Mouse (Mus musculus): Measurements from ENCODE around the gene Eif2ak3. TPM values are rescaled to one million over a fixed set of nuclear protein-coding genes. Genes with fewer than 3 reads are reported as not detected.
A peak's percentile ranks its signal among the peaks of the same experiment; 100 is the strongest.

Eif2ak3 gene
- polyA plus RNA-seq, 1 experiment from 2014 or later: 9.4 TPM

DNA sequence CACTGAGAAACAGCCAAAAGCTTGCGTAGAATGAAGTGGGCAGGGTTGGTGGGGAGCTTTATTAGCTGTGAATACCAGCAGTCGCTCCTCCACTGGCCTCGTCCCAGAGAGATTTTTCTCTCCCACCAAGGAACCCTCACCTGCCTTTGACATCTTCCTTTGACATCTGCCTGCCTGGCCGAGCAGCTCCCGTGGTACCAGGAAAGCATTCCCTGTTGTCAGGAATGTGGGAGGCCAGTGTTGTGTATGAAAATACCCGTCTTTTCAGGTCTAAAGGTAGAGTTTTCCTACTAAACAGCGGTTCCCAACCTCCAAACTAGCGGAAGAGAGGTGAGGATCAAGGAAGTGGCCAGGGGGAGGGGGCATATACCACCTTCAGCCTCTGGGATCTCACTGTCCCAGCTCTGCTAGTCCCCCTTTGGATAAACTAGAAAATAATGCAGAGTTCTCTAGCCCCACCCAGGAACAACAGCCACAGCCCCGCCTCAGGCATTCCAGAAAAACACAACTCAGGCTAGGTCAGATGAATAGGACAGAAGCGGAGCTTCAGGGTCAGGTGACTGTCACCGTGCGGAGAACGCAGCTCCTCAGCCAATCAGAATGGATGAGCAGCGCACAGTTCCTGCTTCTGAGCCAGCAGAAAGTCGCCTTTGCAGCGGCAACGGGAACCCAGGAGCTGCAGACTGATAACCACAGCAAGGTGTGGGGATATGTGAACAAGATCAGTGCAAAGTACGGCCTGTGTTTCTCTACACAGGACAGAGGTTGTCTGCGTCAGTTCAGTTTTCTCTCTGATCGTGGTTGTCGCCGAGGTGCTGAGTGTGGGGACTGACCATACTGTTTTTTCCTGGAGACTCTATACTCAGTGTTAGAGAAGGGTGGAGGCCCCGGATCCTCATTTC is 20.0 kb upstream of the Eif2ak3 start:
- Histone ChIP-seq H3K4me3 (ENCODE audit: low read depth, low read length) (peak overlapping the region; percentile 33), H3K4me2 (ENCODE audit: low read length) (peak overlapping the region; percentile 81), H3K9me3 (replicated peaks; ENCODE audit: control insufficient read depth, low read length) (no peaks in the 10 kb centered on the region), H3K4me1 (ENCODE audit: control insufficient read depth, insufficient read depth, low read length) (no peaks in the 10 kb centered on the region), H3K36me3 (ENCODE audit: control insufficient read depth, insufficient read depth, low read length) (no peaks in the 10 kb centered on the region), H3K27me3 (replicated peaks; ENCODE audit: control insufficient read depth, insufficient read depth, low read length) (no peaks in the 10 kb centered on the region), H3K9ac (ENCODE audit: low read length) (peak overlapping the region; percentile 64), H3K27ac (ENCODE audit: low read depth, low read length) (no peak overlapping the region)
- 9% methylated on average over 23 of the region's 23 CpGs for WGBS
- DNase-seq (ENCODE audit: low spot score) (peak; percentile 75), ATAC-seq (peak; percentile 97)

DNA sequence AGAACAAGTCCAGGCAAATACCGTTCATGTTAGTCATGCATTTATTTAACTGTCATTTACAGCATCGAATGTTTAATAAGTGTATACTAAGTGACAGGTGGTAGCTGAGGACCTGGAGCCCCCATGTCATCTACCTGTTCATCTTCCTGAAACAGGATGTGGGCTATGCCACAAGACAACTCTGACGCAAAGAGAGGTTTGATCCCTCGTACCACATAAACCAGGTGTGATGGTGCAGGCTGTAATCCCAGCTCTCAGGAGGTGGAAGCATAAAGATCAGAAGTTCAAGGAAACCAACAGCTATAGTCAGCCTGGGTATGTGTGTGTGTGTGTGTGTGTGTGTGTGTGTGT is 19.4 kb upstream of the Eif2ak3 start:
- Histone ChIP-seq H3K4me1 (ENCODE audit: control insufficient read depth, insufficient read depth, low read length) (no peaks in the 10 kb centered on the region), H3K27ac (ENCODE audit: low read depth, low read length) (no peak overlapping the region), H3K4me2 (ENCODE audit: low read length) (peak overlapping the region; percentile 81), H3K9me3 (replicated peaks; ENCODE audit: control insufficient read depth, low read length) (no peaks in the 10 kb centered on the region), H3K27me3 (replicated peaks; ENCODE audit: control insufficient read depth, insufficient read depth, low read length) (no peaks in the 10 kb centered on the region), H3K9ac (ENCODE audit: low read length) (no peak overlapping the region), H3K36me3 (ENCODE audit: control insufficient read depth, insufficient read depth, low read length) (no peaks in the 10 kb centered on the region), H3K4me3 (ENCODE audit: low read depth, low read length) (peak overlapping the region; percentile 33; the same call in 1 of the 2 replicates)
- ATAC-seq: peak; percentile 27; the same call in 1 of the 2 replicates
- WGBS: 53% methylated on average over 4 of the region's 4 CpGs
- DNase-seq (ENCODE audit: low spot score): no peak

- DNase-seq (ENCODE audit: low spot score): no peak
- 58% methylated on average over 2 of the region's 2 CpGs for WGBS
- no peak overlapping the region for H3K4me2 ChIP-seq (ENCODE audit: low read length)
- no peak overlapping the region for H3K4me3 ChIP-seq (ENCODE audit: low read depth, low read length)
- H3K27ac ChIP-seq (ENCODE audit: low read depth, low read length): no peak overlapping the region
- no peaks in the 10 kb centered on the region for H3K4me1 ChIP-seq (ENCODE audit: control insufficient read depth, insufficient read depth, low read length)
- no peaks in the 10 kb centered on the region for H3K9me3 ChIP-seq (replicated peaks; ENCODE audit: control insufficient read depth, low read length)
- no peak for ATAC-seq
- no peaks in the 10 kb centered on the region for H3K36me3 ChIP-seq (ENCODE audit: control insufficient read depth, insufficient read depth, low read length)
- no peak overlapping the region for H3K9ac ChIP-seq (ENCODE audit: low read length)
- H3K27me3 ChIP-seq (replicated peaks; ENCODE audit: control insufficient read depth, insufficient read depth, low read length): no peaks in the 10 kb centered on the region
Measured at GRCm38 (mm10) chr6:70829451-70829850, 14.9 kb upstream of the Eif2ak3 start.

DNA sequence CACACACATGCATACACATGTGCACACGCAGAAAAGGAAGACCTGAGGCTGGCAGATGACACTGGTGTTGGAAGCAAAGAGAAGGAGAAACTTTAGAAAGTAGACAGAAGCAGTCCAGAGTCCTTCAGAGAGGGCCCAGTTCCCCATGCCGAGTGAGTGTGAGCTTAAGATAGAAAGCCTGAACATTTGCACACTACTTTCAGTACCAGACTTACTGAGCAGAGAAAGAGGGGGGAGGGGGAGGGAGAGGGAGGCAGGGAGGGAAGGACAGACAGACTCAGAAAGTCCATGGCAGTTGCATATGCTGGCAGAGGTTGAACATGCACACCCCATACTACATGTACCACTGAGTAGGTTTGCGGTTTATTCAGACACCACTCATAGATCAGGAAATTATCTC is 13.8 kb upstream of the Eif2ak3 start:
- Histone ChIP-seq H3K9ac (ENCODE audit: low read length) (no peak overlapping the region), H3K9me3 (replicated peaks; ENCODE audit: control insufficient read depth, low read length) (no peaks in the 10 kb centered on the region), H3K27me3 (replicated peaks; ENCODE audit: control insufficient read depth, insufficient read depth, low read length) (no peaks in the 10 kb centered on the region), H3K4me2 (ENCODE audit: low read length) (no peak overlapping the region), H3K4me3 (ENCODE audit: low read depth, low read length) (no peak overlapping the region), H3K36me3 (ENCODE audit: control insufficient read depth, insufficient read depth, low read length) (no peaks in the 10 kb centered on the region), H3K4me1 (ENCODE audit: control insufficient read depth, insufficient read depth, low read length) (no peaks in the 10 kb centered on the region), H3K27ac (ENCODE audit: low read depth, low read length) (no peak overlapping the region)
- DNase-seq (ENCODE audit: low spot score): no peak
- ATAC-seq: no peak
- WGBS: 83% methylated on average over 3 of the region's 3 CpGs

DNA sequence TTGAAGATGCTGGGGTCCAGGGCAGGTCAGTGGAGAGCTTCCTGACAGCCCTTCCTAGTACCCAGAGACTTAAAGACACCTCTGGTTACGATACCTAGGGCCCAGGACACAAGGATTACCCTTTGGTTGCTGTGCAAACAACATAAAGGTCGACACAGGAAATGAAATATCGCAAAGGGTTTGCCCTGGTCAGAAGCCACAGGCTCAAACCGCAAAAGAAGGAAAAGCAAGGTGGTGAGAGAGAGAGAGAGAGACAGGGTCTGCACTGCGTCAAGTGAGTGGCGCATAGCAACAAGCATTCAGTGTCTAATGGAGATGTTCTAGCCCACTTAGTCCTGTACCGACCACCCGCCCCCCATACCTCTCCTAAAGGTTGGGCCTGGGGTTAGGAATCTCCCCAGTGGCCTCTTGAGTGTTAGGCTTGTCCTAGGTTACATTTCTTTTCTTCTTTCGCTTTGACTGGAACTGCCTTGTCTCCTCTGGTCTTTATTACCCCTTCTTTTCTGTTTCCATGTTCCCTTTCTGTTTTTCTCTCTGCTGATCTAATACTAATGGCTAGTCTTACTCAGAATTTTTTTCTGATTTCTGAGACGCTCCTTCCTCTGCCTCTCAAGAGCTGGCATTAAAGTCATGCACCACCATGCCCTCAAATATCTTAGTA is 13.0 kb upstream of the Eif2ak3 start:
- no peak for ATAC-seq
- H3K36me3 ChIP-seq (ENCODE audit: control insufficient read depth, insufficient read depth, low read length): no peaks in the 10 kb centered on the region
- no peaks in the 10 kb centered on the region for H3K4me1 ChIP-seq (ENCODE audit: control insufficient read depth, insufficient read depth, low read length)
- H3K27me3 ChIP-seq (replicated peaks; ENCODE audit: control insufficient read depth, insufficient read depth, low read length): no peaks in the 10 kb centered on the region
- no peak overlapping the region for H3K9ac ChIP-seq (ENCODE audit: low read length)
- H3K27ac ChIP-seq (ENCODE audit: low read depth, low read length): no peak overlapping the region
- H3K9me3 ChIP-seq (replicated peaks; ENCODE audit: control insufficient read depth, low read length): no peaks in the 10 kb centered on the region
- no peak for DNase-seq (ENCODE audit: low spot score)
- 82% methylated on average over 10 of the region's 10 CpGs for WGBS
- no peak overlapping the region for H3K4me3 ChIP-seq (ENCODE audit: low read depth, low read length)
- H3K4me2 ChIP-seq (ENCODE audit: low read length): no peak overlapping the region

DNA sequence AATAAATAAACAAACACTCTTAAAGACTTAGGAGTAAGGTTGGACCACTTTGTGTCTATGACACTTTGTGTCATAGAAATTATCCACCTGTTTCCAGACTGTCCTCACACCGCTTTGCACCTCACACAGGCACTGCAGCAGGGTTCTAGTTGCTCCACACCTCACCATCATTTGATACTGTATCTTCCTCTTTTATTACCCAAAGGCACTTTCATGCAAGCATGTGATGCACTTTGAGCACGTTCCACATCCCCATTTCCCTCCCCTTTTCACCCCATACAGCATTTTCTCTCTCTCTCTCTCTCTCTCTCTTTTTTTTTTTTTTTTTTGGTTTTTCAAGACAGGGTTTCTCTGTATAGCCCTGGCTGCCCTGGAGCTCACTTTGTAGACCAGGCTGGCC is 7.0 kb upstream of the Eif2ak3 start:
- H3K4me2 ChIP-seq (ENCODE audit: low read length): no peak overlapping the region
- H3K27ac ChIP-seq (ENCODE audit: low read depth, low read length): no peak overlapping the region
- no peaks in the 10 kb centered on the region for H3K4me1 ChIP-seq (ENCODE audit: control insufficient read depth, insufficient read depth, low read length)
- H3K9ac ChIP-seq (ENCODE audit: low read length): no peak overlapping the region
- ATAC-seq: no peak
- H3K27me3 ChIP-seq (replicated peaks; ENCODE audit: control insufficient read depth, insufficient read depth, low read length): no peaks in the 10 kb centered on the region
- H3K36me3 ChIP-seq (ENCODE audit: control insufficient read depth, insufficient read depth, low read length): no peaks in the 10 kb centered on the region
- no peaks in the 10 kb centered on the region for H3K9me3 ChIP-seq (replicated peaks; ENCODE audit: control insufficient read depth, low read length)
- 82% methylated on average over 2 of the region's 2 CpGs for WGBS
- no peak overlapping the region for H3K4me3 ChIP-seq (ENCODE audit: low read depth, low read length)
- DNase-seq (ENCODE audit: low spot score): no peak

GRCm38 (mm10) chr6:70838532-70838931 is 5.8 kb upstream of the Eif2ak3 start:
- no peak overlapping the region for H3K27ac ChIP-seq (ENCODE audit: low read depth, low read length)
- no peak for ATAC-seq
- WGBS: 57% methylated on average over 3 of the region's 3 CpGs

GRCm38 (mm10) chr6:70840281-70840680 is 4.0 kb upstream of the Eif2ak3 start:
- DNase-seq (ENCODE audit: low spot score) (no peak), ATAC-seq (no peak)
- H3K36me3 ChIP-seq (ENCODE audit: control insufficient read depth, insufficient read depth, low read length): no peaks in the 10 kb centered on the region
- H3K4me3 ChIP-seq (ENCODE audit: low read depth, low read length): no peak overlapping the region
- no peak overlapping the region for H3K9ac ChIP-seq (ENCODE audit: low read length)
- H3K4me2 ChIP-seq (ENCODE audit: low read length): no peak overlapping the region
- WGBS: 48% methylated on average over 5 of the region's 5 CpGs
- peaks cover 3% of the 10 kb centered on the region; the same call in 1 of the 2 replicates for H3K4me1 ChIP-seq (ENCODE audit: control insufficient read depth, insufficient read depth, low read length)
- no peak overlapping the region for H3K27ac ChIP-seq (ENCODE audit: low read depth, low read length)
- H3K27me3 ChIP-seq (replicated peaks; ENCODE audit: control insufficient read depth, insufficient read depth, low read length): no peaks in the 10 kb centered on the region
- no peaks in the 10 kb centered on the region for H3K9me3 ChIP-seq (replicated peaks; ENCODE audit: control insufficient read depth, low read length)

More at GRCm38 (mm10) chr6:70838532-70838931, 5.8 kb upstream of the Eif2ak3 start:
- H3K4me3 ChIP-seq (ENCODE audit: low read depth, low read length): no peak overlapping the region
- H3K36me3 ChIP-seq (ENCODE audit: control insufficient read depth, insufficient read depth, low read length): no peaks in the 10 kb centered on the region
- DNase-seq (ENCODE audit: low spot score): no peak
- H3K27me3 ChIP-seq (replicated peaks; ENCODE audit: control insufficient read depth, insufficient read depth, low read length): no peaks in the 10 kb centered on the region
- H3K4me2 ChIP-seq (ENCODE audit: low read length): no peak overlapping the region
- no peak overlapping the region for H3K9ac ChIP-seq (ENCODE audit: low read length)
- H3K9me3 ChIP-seq (replicated peaks; ENCODE audit: control insufficient read depth, low read length): no peaks in the 10 kb centered on the region
- H3K4me1 ChIP-seq (ENCODE audit: control insufficient read depth, insufficient read depth, low read length): peaks cover 2% of the 10 kb centered on the region; the same call in 1 of the 2 replicates

DNA sequence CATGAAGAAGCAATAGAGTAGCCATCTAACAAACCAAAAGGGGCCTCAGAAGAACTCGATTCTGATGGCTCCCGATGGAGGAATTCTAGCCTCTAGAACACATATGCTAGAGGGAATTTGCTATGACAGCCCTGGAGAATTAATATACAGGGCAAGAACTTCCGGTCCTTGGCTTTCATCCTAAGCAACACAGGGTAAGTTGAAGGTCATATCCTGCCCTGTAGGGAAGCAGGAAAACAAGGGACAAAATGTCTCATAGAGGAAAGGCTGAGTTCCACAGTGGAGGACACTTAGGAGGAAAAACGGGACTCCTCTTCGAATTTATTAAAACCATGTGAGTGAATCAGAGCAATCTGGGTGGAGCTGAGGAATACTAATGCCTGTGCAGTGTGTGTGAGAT is 1.3 kb upstream of the Eif2ak3 start:
- ATAC-seq (no peak), DNase-seq (ENCODE audit: low spot score) (no peak)
- H3K36me3 ChIP-seq (ENCODE audit: control insufficient read depth, insufficient read depth, low read length): no peaks in the 10 kb centered on the region
- H3K9me3 ChIP-seq (replicated peaks; ENCODE audit: control insufficient read depth, low read length): no peaks in the 10 kb centered on the region
- H3K9ac ChIP-seq (ENCODE audit: low read length): no peak overlapping the region
- peak overlapping the region; percentile 72 for H3K4me2 ChIP-seq (ENCODE audit: low read length)
- H3K4me1 ChIP-seq (ENCODE audit: control insufficient read depth, insufficient read depth, low read length): peaks cover 21% of the 10 kb centered on the region
- 75% methylated on average over 5 of the region's 5 CpGs for WGBS
- no peak overlapping the region for H3K27ac ChIP-seq (ENCODE audit: low read depth, low read length)
- H3K4me3 ChIP-seq (ENCODE audit: low read depth, low read length): no peak overlapping the region
- no peaks in the 10 kb centered on the region for H3K27me3 ChIP-seq (replicated peaks; ENCODE audit: control insufficient read depth, insufficient read depth, low read length)
